Mouse (Mus musculus) megakaryocyte-erythroid progenitor cell, adult 5 weeks (primary cell): Measurements from ENCODE around the gene Duox2. TPM values are rescaled to one million over a fixed set of nuclear protein-coding genes. Genes with fewer than 3 reads are reported as not detected.

Experiments
- polyA plus RNA-seq: library from polyadenylated mRNA; stranded (reverse); fragments of >175 nt; gene quantifications from 2 replicates; pipeline ENCODE4 v1.2.3, GENCODE M21; 2012

Gene Duox2
- polyA plus RNA-seq: not detected in 2 replicates

DNA sequence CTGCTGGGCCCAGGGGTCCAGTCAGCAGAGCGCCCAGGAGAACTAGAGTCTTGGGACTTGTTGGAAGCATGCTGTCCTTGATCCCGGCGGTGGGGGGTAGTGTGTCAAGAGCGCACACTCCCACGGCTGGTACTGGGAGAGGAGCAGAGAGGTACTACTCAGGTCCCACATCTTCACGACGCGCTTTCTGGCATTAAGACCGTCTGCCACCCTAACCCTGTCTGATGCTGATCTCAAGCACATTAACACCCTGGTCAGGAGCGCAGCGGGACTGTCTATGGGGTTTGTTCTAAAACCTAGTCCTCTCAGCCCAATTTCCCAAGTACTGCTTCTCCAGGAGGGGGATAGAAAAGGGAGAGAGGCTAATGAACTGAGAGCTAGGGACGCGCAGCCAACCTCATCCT is at the start of gene Duox2:
Duox2 (minus strand) TSS at position 354 of the 404 bp plus-strand sequence.

DNA sequence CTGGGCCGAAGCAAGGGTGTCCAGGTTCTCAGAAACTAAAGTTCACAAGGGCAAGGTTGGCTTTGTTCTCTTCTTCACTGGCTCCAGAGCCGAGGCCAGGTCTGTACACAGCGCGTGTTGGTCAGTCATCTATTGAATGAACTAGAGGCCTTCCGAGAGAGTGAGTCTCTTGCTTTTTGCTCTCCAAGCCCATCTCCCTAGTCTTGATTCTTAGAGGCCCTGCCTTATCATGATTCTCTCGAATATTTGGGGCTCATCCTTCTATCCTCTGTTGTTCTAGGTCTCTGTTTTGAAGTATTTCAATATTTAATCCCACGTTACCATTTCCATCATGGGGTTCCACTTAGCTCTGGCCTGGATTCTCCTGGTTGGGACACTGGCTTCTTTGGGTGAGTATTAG is 17.1 kb upstream of the Duox2 start, which contains the start of gene Duox1:
Duox1 (plus strand) TSS at position 301 of the 400 bp plus-strand sequence.

DNA sequence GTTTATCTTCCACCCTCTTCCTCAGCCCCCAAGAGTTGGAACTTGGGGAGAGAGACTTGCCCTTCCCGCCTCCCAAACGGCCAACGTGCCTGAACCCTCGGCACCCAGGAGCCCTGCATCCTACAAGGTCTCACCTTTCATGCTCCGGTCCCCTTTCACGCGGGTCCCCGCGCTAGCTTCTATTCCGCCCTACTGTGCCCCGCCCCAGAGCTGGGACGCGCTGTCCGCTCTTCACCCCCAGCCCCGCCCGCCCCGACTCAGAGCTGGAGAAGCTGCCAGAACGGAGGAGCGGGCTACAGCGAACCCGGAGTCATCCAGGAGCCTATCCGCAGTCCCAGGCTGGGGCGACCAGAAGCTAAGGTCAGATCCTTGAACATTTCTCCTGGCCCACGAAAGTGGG is 15.3 kb upstream of the Duox2 start, which contains the start of gene Duoxa1:
Duoxa1 (minus strand) TSS at position 195 of the 400 bp plus-strand sequence.

DNA sequence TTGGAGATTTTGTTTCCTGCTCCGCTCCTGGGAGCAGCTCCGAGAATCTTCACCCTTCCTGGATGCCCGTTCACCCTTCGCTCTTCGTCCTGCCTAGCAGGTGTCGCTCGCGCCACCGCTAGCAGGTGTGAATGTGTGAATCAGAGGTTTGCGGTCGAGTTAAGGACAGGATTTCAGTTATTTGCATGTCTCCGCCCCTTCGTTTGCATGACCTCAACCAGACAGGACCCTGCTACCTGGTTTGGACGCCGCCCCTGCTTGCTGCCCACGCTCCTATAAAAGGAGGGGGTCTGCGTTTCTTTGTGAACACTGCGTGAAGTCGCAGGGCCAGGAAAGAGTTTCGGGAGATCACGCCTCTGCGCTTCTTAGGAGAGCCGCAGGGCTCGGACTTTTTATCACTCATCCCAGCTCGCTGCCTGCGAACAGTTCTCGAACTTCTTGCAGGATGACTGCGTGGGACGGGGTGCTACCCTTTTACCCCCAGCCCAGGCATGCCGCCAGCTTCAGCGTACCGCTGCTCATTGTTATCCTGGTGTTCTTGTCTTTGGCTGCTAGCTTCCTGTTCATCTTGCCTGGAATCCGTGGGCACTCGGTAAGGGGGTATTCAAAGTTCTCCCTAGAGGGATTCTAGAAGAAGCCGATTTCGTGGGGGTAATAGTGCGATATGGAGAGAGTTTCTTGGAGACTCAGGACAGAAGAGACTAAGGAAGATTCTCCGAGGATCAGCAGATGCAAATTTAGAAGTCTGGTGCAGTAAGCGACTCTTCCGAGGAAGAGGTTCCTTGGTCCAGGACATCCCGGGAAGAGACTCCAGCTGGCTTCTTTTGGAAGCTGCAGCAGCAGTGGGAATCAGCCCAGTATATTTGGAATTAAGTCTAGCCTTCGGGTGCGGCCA is 594 bp upstream of the Duox2 start, which contains the start of gene Duoxa2:
Duoxa2 (plus strand) TSS at position 305 of the 895 bp plus-strand sequence.

DNA sequence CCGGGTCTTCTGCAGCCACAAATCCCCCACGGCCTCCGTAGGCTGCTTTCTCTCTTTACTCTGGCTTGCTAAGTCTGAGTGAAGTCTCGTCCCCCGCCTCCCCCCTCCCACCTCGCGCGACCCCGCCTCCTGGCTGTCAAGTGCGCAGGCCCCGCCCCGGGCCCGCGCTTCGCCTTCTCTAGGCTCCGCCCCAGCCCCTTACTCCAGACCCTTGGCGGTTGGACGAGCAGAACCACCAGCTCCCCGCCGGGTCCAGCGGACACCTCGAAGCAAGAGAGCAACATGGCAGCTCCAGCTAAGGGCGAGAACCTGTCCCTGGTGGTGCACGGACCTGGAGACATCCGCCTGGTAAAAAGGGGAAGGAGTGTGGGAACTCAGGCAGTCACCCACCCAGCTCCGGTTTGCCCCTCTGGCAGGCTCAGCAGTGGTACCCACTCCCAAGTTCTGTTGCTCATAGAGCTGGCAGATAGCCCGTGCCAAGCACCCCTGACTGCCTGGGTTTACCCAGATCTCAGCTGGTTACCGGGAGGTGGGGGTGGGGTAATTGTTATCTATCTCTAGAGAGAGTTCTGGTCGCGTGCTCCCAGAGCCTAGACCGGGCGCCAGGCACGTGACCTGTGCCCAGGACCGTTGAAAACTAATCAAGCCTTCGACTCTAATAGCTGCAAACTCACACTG is 63.5 kb downstream of the Duox2 start, which contains the start of gene Sord:
Sord (plus strand) TSS at position 139 of the 678 bp plus-strand sequence.

Other genes starting within 250 kb of the Duox2 start
- 1.4 and 2.0 TPM in 2 replicates for gene Spg11, start 180.1 kb downstream of the Duox2 start, polyA plus RNA-seq
- gene B2m, start 150.8 kb downstream of the Duox2 start, polyA plus RNA-seq: 204 and 229 TPM in 2 replicates
- 0.04 TPM in 1 of 2 replicates, not detected in the other for gene Trim69, start 137.7 kb downstream of the Duox2 start, polyA plus RNA-seq
- gene Patl2, start 112.3 kb downstream of the Duox2 start, polyA plus RNA-seq: 0.06 TPM in 1 of 2 replicates, not detected in the other
- 0.04 TPM in 1 of 2 replicates, not detected in the other for gene Terb2, start 112.2 kb downstream of the Duox2 start, polyA plus RNA-seq
- gene Sord, start 63.7 kb downstream of the Duox2 start, polyA plus RNA-seq: 42.9 and 46.2 TPM in 2 replicates
- not detected in 2 replicates for gene Duoxa2, start 451 bp upstream of the Duox2 start, polyA plus RNA-seq
- not detected in 2 replicates for gene Duoxa1, start 15.3 kb upstream of the Duox2 start, polyA plus RNA-seq
- gene Duox1, start 17.2 kb upstream of the Duox2 start, polyA plus RNA-seq: not detected in 2 replicates
- gene Shf, start 70.7 kb upstream of the Duox2 start, polyA plus RNA-seq: 21.4 and 22.9 TPM in 2 replicates
- gene Slc28a2, start 128.0 kb upstream of the Duox2 start, polyA plus RNA-seq: 2.9 and 3.7 TPM in 2 replicates
- gene Gm14085, start 186.5 kb upstream of the Duox2 start, polyA plus RNA-seq: 0.11 and 0.22 TPM in 2 replicates